Mouse (Mus musculus) kidney, adult 2 months (tissue): ENCODE results near the gene E130311K13Rik.

Experiments
- CTCF ChIP-seq: fragments of 200-500 bp; conservative IDR thresholded peaks from 2 replicates; pipeline ENCODE4 v1.5.1; 2011; ENCODE audit warnings: low read depth, mild to moderate bottlenecking, control low read depth, low read length, moderate library complexity, mixed read lengths; ENCODE audit not compliant: insufficient read depth, insufficient read length
- POLR2A ChIP-seq: fragments of 200-500 bp; IDR thresholded peaks from one replicate; pipeline ENCODE4 v1.6.1; 2011; ENCODE audit warnings: low read depth, low read length, control low read depth

DNA sequence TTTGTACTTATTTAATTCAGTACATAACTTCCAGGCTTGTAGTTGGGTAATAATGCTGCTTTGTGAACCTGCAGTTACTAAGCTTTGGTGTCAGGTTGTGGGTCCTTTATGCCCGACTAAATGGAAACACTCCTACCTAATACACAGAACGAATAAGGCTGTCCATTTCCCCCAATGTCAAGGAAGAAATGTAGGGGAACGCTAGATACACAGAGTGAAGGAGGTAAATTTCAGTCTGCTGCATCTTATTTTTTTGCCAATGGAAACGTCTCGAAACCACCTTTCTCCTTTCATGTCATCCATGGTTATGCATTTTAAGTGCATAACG, 35.6 kb upstream of the E130311K13Rik start:
- no peak for TF ChIP-seq POLR2A
- no peak for TF ChIP-seq CTCF
